Mouse (Mus musculus): ENCODE results near the gene Smtn.

Smtn gene

GRCm38 (mm10) chr11:3509181-3510085 lies 31.0 kb downstream of the Smtn start:
- DNase-seq (ENCODE audit: low read depth, low spot score): no peak

GRCm38 (mm10) chr11:3508226-3508625 lies 32.2 kb downstream of the Smtn start:
- no peak for DNase-seq (ENCODE audit: low read depth, low spot score)

DNA sequence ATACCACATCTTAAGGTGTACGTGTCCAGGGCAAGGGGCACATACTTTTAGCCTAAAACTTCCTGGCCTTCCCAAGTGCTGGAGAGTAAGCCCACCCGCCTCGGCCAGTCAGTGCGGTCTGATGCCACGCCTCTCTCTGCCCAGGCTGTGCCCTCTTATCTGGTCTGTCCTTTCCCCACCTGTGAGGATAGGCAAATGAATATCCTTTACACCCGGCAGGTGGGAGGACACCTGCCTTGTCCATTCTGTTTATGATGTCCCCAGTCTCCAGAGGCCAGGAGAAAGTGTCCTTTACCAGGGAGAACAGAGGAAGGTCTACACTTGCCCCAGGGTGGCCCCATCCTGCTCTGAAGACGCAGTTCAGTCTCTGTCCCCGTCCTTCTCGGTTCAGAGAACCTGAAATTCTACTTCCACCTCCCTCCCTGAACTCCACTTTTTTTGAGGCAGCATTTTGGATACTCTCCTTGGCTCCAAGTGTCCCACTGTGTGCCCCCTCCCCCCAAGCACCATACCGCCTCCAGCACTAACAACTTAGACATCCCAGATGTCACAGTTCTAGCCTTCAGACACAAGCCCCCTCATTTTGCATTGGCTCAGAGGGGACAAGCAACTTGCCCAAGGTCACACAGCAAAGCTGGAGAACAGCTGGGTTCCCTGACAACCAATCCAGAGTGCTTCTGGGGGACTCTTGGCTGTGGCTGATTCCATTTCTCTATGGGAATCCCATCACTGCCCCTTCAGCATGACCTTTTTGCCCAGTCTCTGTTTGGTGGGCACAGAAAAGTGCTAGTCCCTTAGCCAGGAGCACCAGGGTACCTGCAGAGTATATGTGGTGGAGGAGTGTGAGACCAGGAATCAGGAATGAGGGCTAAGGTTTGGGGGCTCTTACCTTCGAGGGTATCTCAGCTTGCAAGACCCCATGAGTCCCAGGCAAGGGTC lies 36.4 kb downstream of the Smtn start:
- no peak for DNase-seq (ENCODE audit: low read depth, low spot score)

- no peak for DNase-seq (ENCODE audit: low read depth, low spot score)
These were observed 37.8 kb downstream of the Smtn start for GRCm38 (mm10) chr11:3502459-3503072.

GRCm38 (mm10) chr11:3502057-3502456 lies 38.4 kb downstream of the Smtn start:
- DNase-seq (ENCODE audit: low read depth, low spot score): no peak

GRCm38 (mm10) chr11:3497296-3497695 lies 43.1 kb downstream of the Smtn start:
- DNase-seq (ENCODE audit: low read depth, low spot score): no peak

DNA sequence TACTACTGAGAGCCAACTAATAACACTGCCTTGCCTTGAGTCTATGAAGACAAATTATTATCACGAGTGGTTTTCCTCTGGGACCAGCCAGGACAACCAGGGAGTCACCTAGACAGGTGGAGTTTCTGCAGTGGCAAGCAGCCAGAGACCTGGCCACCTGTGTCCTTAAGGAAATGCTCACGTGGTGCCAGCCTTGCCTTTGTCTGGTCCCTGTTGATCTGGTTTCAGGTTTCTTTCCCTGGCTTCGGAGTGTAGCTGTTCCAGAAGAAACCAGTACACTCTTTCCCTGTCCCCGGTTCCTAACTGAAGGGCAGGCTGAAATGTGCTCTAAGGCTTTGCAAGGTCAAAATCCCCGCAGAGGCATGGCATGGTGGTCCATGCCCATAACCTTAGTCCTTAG lies 43.7 kb downstream of the Smtn start:
- no peak for DNase-seq (ENCODE audit: low read depth, low spot score)

GRCm38 (mm10) chr11:3495496-3495895 lies 44.9 kb downstream of the Smtn start:
- no peak for DNase-seq (ENCODE audit: low read depth, low spot score)

- no peak for DNase-seq (ENCODE audit: low read depth, low spot score)
These were observed 45.6 kb downstream of the Smtn start for GRCm38 (mm10) chr11:3494857-3495256.

GRCm38 (mm10) chr11:3492748-3493147 lies 47.7 kb downstream of the Smtn start:
- no peak for DNase-seq (ENCODE audit: low read depth, low spot score)

DNA sequence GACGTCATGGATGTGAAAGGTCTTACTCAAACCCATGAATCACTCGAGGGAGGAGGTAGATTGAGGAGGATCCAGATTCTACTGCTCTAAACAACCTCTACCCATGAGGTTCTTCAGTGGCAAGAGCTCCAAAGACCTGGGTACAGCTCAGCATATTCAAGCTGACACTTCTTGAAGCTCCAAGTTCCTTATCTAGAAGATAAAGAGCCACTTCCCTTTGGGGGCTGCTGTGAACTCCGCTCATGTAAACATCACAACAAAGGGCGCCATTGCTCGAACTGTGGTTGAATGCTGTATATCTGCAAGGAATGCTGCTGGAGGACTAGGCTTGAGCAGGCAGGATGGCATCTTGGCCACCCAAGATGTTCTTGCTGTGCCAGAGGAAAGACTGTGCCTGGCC lies 51.4 kb downstream of the Smtn start:
- no peak for DNase-seq (ENCODE audit: low read depth, low spot score)

DNA sequence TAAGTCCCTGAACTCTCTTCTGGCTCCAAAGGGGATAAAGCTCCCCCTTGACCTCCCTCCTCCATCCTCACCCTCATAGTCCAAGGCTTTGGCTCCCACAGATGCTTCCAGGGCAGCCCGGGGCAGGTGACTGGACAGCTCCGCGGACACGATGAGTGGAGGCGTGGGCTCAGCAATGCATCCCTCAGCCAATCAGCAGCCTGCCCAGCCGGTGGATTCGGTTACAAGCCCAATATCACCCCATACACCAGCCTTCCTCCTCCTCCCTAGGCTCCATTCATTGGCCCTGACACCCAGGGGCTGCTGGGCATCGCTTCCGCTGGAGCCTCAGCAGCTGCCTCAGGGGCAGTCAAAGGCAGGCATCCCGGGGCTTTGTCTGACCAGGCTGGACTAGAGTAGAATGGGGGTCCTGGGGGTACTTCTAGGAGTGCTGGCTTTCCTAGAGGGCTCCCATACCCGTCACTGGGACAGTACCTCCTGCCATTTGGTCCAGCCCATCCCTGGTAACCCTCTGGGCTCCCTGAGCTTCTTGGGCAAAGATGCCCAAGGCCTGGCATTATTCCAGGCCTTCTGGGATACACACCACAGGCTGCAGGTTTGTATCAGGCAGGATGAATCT lies 52.4 kb downstream of the Smtn start, which contains the start of gene Pla2g3:
TSS of gene Pla2g3 (plus strand) at position 333 of the 619 bp plus-strand sequence.
- DNase-seq (ENCODE audit: low read depth, low spot score): no peak

GRCm38 (mm10) chr11:3486349-3486748 lies 54.1 kb downstream of the Smtn start:
- DNase-seq (ENCODE audit: low read depth, low spot score): no peak

DNA sequence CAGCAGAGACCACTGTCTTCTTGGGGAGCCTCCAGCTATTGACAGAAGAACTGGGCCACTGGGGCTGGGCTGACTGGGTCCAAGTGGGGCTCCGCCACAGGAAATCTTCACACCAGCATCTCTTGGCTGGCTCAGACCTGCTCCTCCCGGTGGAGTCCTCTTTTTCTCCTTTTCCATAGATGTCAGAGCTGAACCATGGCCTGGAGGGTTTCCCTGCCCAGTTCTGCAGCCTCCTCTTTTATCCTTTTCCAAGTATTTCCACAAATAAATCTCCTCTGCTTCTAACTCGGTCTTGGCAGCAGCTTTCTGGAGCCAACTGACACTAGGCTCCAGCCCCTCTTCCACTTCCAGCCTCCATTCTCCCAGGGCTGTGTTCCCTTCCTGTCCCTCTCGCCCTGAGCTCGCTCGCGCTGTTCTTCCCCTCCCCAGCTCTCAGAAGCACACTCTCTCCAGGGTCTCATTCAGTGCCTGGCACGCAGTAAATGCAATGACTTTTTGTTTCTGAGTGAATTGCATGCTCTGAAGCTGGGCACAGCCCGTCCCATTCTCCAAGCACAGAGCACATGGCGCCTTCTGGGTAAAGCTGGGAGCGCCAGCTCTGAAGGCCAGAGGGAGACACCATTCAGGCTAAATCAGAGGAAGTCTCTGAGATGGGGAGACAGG lies 56.3 kb downstream of the Smtn start:
- DNase-seq (ENCODE audit: low read depth, low spot score): no peak

DNA sequence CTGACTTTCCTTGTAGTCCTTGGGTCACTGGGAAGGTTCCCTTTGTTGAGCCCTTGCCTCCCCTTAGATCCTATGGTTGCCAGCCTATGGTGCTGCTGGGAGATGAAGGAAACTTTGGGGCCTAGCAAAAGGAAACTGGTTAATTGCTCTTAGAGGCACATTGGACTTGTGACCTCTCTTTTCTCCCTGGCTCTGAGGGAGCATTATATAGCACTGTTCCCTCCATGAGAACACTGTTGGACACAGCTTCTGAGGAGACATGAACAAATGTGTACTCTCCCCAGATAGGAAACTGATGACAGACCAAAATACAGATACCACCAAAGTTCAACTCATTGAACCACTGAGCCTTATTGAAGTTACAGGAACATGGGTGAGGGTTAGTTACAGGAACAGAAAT lies 64.9 kb downstream of the Smtn start:
- no peak for DNase-seq (ENCODE audit: low read depth, low spot score)

DNA sequence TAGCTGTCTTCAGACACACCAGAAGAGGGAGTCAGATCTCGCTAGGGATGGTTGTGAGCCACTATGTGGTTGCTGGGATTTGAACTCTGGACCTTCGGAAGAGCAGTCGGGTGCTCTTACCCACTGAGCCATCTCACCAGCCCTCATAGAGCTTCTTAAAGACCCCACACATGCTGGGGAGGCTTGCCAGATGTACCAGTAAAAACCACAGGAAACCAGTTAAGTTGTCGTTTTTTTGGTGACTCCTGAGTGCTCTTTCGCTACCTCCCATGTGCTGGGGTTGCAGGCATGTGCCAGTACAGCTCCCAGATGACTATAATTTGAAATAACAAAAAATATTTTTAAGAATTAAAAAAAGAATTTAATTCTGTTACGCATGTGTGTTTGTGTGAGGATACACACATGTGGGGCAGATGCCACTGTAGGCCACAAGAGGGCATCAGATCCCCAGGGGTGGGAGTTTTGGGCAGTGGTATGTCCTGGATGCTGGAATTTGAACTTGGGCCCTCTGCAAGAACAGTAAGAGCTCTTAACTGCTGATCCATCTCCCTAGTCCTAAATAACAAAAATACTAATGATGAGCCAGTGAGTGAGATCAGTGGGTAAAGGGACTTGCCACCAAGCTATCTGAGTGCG lies 65.8 kb downstream of the Smtn start:
- DNase-seq (ENCODE audit: low read depth, low spot score): peak; percentile 27

GRCm38 (mm10) chr11:3472484-3472883 lies 67.9 kb downstream of the Smtn start:
- peak; percentile 76 for DNase-seq (ENCODE audit: low read depth, low spot score)

DNA sequence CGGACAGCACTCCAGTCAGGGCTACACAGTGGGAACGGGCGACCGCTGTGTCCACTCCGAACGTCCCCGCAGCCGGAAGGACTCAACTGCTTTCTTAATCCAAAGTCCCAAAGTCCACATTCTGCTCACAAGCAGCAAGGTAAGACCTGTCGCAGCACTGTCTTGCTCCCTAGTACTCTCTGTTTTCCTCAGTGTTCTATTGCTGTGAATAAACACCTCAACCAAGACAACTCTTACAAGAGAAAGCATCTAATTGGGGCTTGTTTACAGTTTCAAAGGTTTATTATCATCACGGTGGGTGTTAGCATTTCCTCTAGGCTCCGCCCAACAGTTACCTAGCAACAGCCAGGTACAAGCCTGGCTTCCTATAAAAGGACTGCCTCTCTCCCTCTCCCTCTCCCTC lies 69.0 kb downstream of the Smtn start:
- DNase-seq (ENCODE audit: low read depth, low spot score): no peak

All from A20 (cell line).